Comparison of ENCODE assay signal across 12 mouse cellular contexts in the genomic region with DNA sequence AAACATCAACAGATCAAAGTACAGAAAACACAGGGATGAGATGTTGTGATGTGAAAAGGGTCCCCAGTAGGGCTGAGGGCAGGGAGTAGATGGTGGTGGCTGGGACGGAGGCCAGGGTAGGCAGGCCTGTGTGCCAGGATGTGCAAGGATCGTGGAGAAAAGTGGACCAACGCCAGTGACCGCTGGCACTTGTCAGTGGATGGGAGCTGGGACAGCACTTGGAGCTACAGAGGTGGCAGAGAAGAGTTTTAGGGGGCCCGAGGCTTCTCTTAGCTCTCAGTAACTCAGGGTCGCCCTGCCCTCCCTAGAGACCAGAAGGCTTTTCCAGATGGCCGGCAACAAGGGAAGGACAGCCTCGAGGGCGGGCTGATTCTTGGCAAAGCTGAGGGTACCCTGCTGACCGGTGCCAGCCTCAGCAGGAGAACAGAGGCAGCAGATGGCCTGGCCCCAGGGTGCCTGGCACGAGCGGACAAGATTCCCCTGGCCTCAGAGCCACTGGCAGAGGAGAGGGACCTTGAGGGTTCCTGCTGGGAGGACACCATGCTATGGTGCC. TPM values are rescaled to one million over a fixed set of nuclear protein-coding genes. Genes with fewer than 3 reads are reported as not detected.
DNase-seq lines count a peak whose midpoint lies in the region; ATAC-seq and TF ChIP-seq lines count a peak whose summit lies in the region.
"Had no signal": no experiment of that assay in that cellular context is flagged by ENCODE, and none has a peak within 500 bp of the region (broad histone marks: within the 10 kb centered on the region; RNA-seq: fewer than 3 reads in every experiment).

No protein-coding gene starts in this region.

- H3K4me3 ChIP-seq in lung, postnatal 0 days (ENCODE audit: low read depth, low read length): no peak overlapping the region
- H3K4me3 ChIP-seq: embryonic facial prominence, embryonic 13.5 days; liver, embryonic 13.5 days had no signal

- H3K9ac ChIP-seq in lung, postnatal 0 days (replicated peaks; ENCODE audit: low read depth): no peak overlapping the region
- H3K9ac ChIP-seq: embryonic facial prominence, embryonic 13.5 days; liver, embryonic 13.5 days had no signal

- peaks cover 4% of the 10 kb centered on the region; the same call in 1 of the 2 replicates for H3K4me1 ChIP-seq in lung, postnatal 0 days (ENCODE audit: insufficient read depth, low read depth, low read length)

- no peak for TF ChIP-seq EP300 in lung, postnatal 0 days (IDR thresholded peaks at IDR 0.05)

- no peak for TF ChIP-seq CTCF in lung, postnatal 0 days (IDR thresholded peaks at IDR 0.05)

- H3K27me3 ChIP-seq in lung, postnatal 0 days (replicated peaks; ENCODE audit: insufficient read depth, low read length): peaks cover 38% of the 10 kb centered on the region; the same call in 1 of the 2 replicates

- H3K9me3 ChIP-seq in lung, postnatal 0 days (ENCODE audit: low read length): no peaks in the 10 kb centered on the region
- H3K9me3 ChIP-seq: embryonic facial prominence, embryonic 13.5 days; liver, embryonic 13.5 days had no signal

- peak; percentile 74 for DNase-seq in layer of hippocampus, adult 11-12 months (ENCODE audit: low spot score)
- no peak for DNase-seq in layer of hippocampus, adult 9-10 months (ENCODE audit: low spot score)
- peak; percentile 97 for DNase-seq in brain, adult 2 months (ENCODE audit: low read depth, low spot score)
- DNase-seq in cerebellum, postnatal 36 days: peak; percentile 99 to 100
- peak; percentile 84 to 92 for DNase-seq in kidney, postnatal 25 days
- no peak for DNase-seq in urinary bladder, postnatal 4 days (ENCODE audit: low spot score in 2 of 2)
- no peak for DNase-seq in lung, postnatal 0 days (ENCODE audit: low spot score)
- DNase-seq: liver, embryonic 13.5 days had no signal

- no peak for ATAC-seq in granulocyte monocyte progenitor cell, adult 5-6 weeks (replicated peaks; ENCODE audit: poor library complexity, severe bottlenecking)
- no peak for ATAC-seq in lung, postnatal 0 days
- ATAC-seq: Patski had no signal

- H3K36me3 ChIP-seq in lung, postnatal 0 days (ENCODE audit: insufficient read depth, low read length): no peaks in the 10 kb centered on the region
- H3K36me3 ChIP-seq: embryonic facial prominence, embryonic 13.5 days; liver, embryonic 13.5 days had no signal

- 60% methylated on average over 12 of the region's 12 CpGs for WGBS in lung, postnatal 0 days

- no peak overlapping the region for H3K27ac ChIP-seq in lung, postnatal 0 days (ENCODE audit: low read length)
- H3K27ac ChIP-seq: embryonic facial prominence, embryonic 13.5 days; liver, embryonic 13.5 days had no signal

- no peak overlapping the region for H3K4me2 ChIP-seq in lung, postnatal 0 days (replicated peaks; ENCODE audit: low read depth, low read length)
- H3K4me2 ChIP-seq: embryonic facial prominence, embryonic 13.5 days; liver, embryonic 13.5 days had no signal

RNA-seq across cellular contexts. Expression of a gene that starts 32.7 kb away (rescaled TPM):
- total RNA-seq in granulocyte monocyte progenitor cell, adult 5-6 weeks (2014; fragmentation: Nextera tagmentation): not detected in 2 replicates
- not detected in 2 replicates for total RNA-seq in granulocyte monocyte progenitor cell, adult 5-6 weeks (2017)
- 0.36 and 0.45 TPM in 2 replicates for polyA plus RNA-seq in lung, postnatal 0 days (2015; fragmentation: Nextera tagmentation; extraction: Ambion mirVana)
- polyA plus RNA-seq: heart, postnatal 0 days; liver, embryonic 13.5 days had no signal

RNA-seq across cellular contexts. Expression of a gene that starts 43.1 kb away (rescaled TPM):
- not detected in 2 replicates for total RNA-seq in granulocyte monocyte progenitor cell, adult 5-6 weeks (2014; fragmentation: Nextera tagmentation)
- 0.22 TPM in 1 of 2 replicates, not detected in the other for total RNA-seq in granulocyte monocyte progenitor cell, adult 5-6 weeks (2017)
- 0.32 and 0.42 TPM in 2 replicates for polyA plus RNA-seq in lung, postnatal 0 days (2015; fragmentation: Nextera tagmentation; extraction: Ambion mirVana)

Comparison
In these comparisons a context has a peak if more than half of its experiments do, and no peak if none do; other contexts are left out.
1. DNase-seq: peak in layer of hippocampus, adult 11-12 months (single experiment), brain, adult 2 months (single experiment), cerebellum, postnatal 36 days (2 of 2) and kidney, postnatal 25 days (2 of 2); none in layer of hippocampus, adult 9-10 months (single experiment), urinary bladder, postnatal 4 days (0 of 2) and lung, postnatal 0 days (single experiment).